Mouse (Mus musculus) lung, postnatal 25 days (tissue): ENCODE measurements around the gene Rab17.

Experiments
- DNase-seq: peaks from one replicate; pipeline ENCODE4 v3.0.0; 2022; ENCODE audit warnings: low spot score

The Rab17 gene

GRCm38 (mm10) chr1:90969347-90969784 lies at the start of gene Rab17:
Gene Rab17, minus strand, starts transcription at chr1:90969661.
- DNase-seq, result peak; percentile 85

DNA sequence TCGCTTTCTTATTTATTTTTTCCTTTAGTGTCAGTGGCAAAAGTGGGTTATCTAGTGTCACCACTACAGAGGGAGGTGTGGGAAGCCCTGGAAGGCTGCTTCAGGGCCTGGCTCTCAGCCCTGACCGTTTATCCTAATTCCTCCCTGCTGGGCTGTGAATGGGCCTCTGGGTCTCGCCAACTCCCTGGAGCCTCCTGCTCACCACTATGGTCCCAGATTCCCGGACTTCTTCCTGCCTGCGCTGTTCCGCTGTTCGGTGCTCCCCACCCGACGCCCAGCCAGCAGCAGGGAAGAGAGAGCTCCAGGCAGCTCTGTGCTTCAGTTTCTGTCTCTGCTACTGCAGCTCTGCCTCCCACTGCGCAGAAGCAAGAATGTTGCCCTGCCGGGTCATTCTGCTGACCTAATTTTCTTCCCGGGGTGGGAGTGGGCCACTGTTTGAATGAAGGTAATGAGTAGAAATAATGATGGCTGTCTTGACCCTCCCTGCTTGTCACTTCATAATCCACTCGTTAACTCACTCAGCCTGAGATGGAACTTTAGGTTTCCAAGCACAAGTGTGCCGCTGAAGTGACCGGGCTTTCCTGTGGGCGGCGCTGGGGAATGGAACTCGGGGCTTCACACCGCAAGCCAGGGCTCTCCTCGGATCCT lies 47.8 kb upstream of the Rab17 start:
- no peak for DNase-seq

- DNase-seq, result no peak
Observed at GRCm38 (mm10) chr1:91015571-91015970, 46.1 kb upstream of the Rab17 start.

DNA sequence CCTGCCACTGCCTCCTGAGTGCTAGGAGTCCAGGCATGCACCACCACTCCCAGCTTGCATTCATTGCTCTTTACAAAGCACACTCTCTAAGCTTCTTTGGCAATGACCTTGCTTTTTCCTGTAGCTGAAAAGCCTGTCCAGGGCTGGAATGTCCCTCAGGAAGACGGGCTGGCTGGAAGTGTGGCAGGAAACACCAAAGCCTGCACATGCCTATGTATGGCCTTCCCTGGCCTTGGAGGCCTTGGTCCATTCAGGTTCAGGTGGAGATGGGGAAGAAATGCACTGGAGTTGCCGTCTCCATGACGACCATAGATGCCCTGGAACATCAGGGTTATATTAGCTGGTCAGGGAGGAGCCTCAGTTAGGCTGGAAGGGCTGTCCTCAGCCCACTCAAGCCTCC lies 44.3 kb upstream of the Rab17 start:
- DNase-seq, result peak; percentile 46

DNA sequence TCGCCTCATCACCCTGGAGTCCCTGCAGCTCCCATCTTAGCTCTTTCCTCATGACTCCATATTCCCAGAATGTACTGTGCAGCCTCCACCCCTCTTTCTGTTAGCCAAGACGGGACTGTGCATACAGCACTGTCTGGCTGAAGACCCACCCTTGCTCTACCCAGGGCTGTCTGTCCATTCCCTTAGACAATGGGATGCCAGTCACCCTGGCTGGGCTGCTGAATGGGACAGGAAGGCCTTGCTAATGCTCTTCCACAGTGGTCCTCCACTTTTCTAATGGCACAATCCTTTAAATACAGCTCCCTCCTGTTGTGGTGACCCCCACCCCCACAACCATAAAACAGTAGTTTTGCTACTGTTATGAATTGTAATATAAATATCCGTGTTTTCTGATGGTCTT lies 41.9 kb upstream of the Rab17 start:
- no peak for DNase-seq

GRCm38 (mm10) chr1:91010716-91011115 lies 41.3 kb upstream of the Rab17 start:
- no peak for DNase-seq

GRCm38 (mm10) chr1:91010216-91010615 lies 40.8 kb upstream of the Rab17 start:
- no peak for DNase-seq

GRCm38 (mm10) chr1:91009266-91009665 lies 39.8 kb upstream of the Rab17 start:
- DNase-seq, result no peak

DNA sequence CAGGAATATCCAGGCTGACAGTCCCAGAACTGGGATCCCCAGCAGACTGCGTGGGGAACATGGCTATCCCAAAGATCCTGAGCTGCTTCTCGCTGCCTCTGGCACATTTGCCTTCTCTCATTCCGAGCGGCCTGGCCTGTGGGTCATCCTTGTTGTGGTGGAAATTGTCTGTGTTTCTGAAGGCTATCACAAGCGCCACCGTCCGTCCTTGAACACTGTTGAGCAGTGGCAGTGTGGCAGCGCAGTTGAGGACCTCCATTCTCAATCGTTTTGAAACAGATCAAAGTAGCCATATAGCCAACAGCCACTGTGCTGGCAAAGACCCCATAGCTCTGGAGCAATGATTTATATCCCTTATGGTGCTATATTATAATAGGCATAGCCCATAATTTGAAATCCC lies 39.3 kb upstream of the Rab17 start:
- no peak for DNase-seq

- DNase-seq, result no peak
Observed at GRCm38 (mm10) chr1:91008147-91008682, 38.8 kb upstream of the Rab17 start.

DNA sequence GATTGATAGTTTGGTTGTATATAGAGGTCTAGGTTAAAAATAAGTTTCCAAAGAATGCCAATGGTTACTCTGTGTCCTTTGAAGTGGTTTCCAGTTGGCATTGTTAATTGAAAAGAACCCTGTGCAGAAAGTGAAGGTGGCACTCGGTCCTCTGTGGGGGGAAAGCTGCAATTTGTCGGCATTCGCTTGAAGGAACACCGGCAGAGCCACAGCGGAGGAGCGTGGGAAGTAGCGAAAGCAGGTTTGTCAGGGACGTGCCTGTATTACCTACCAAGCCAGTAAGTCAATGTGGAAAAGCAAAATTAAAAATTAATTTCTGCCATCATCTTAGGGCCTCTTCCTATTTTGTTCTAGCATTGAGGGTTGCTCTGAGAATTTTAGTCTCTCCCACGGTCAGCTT lies 37.2 kb upstream of the Rab17 start:
- no peak for DNase-seq

GRCm38 (mm10) chr1:91006037-91006436 lies 36.6 kb upstream of the Rab17 start:
- no peak for DNase-seq

DNA sequence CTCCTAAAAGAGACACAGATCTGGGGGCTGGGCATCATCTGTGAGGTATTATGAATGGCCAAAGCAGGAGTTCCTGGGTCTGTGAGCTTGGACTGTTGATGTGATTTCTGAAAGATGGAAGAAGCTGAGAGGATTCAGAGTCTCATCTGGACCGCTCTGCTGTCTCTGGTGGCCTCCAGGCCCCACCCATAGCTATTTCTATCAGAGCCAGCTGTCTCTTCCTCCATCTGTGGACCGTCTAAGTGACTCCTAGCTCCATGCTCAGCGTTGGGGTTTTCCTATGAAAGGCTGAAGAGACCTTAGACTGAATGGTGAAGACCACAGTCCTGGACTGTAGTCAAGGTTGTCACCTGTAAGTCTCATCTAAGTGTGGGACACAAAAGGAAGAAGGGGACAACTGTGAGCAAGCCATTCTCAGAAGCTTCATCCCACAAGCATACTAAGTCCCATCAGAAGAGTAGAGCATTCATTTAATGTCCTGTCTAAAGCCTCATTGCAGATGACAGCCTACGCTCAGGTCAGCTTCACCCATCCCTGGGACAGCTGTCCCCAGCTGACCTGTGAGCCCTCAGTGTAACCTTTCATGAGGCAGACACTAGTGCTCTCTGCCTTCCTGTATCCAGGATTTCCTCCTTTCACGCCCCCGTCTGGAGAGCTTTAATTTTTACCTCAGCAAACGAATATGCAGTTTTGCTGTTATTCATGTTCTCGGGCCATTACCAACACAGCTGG lies 34.2 kb upstream of the Rab17 start:
- no peak for DNase-seq

DNA sequence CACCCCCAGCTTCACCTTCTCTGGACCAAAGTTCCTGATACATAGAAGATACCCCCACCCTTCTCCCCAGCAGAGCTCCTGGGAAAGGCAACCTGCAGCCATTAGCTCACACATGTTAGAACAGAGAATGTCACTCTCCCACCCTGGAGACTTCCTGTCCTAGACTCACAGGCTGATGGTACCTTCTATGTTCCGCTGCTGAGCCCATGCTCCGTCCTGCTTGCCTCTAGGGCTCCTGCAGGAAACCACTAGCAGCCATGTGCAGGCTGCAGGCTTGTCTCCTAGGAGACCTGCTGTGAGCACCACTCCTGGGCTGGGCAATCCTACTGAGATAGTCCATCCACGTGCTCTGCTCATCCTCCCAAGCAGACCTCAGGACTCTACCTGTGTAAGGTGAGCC lies 33.2 kb upstream of the Rab17 start:
- no peak for DNase-seq

DNA sequence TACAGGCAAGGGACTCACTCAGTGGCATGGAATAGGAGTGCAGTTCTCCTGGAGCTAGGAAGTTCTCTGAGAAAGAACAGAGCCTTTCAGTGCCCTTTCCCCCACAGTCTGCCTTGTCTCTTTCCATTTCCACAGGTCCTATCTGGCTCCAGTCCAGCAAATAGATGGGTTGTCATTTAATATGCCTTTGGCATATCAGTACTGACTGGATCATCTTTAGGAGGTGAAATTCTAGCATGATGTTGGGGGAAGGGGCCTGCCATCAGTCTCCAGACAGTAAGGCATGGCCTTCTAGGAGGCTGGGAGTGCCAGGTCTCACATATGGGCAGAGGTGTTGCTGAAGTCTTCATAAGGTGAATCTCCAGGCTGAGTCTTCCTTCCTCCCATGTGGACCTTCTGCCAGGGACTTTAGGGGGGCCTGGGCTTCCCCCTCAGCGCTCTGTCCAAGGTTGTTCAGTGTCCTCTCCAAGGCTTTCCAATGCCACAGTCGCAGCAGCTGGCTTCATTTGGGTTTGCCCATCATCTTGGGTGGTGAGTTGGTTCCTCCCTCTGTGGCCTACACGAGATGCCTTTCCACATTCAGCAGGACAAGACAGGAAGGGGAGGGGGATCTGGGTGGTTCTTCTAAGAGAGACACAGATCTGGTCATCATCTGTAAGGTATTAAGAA lies 32.5 kb upstream of the Rab17 start:
- DNase-seq, result no peak

DNA sequence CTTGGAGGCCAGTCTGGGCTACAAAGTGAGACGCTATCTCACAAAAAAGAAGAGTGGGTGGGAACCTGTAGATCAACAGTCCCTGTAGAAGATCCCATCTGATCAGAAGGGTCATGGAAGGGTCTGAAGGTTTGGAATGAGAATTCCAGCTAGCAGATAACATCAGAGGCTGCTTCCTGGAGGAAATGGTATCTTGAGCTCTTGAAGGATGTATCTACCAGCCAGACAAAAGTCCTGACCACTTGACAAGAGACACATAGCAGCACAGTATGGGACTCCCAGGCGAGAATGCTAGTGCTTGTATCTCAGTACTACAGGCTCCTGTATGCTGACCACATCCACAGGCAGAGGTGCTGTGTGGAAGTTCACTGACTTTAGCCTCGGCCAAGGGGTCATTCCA lies 31.6 kb upstream of the Rab17 start:
- DNase-seq, result no peak

DNA sequence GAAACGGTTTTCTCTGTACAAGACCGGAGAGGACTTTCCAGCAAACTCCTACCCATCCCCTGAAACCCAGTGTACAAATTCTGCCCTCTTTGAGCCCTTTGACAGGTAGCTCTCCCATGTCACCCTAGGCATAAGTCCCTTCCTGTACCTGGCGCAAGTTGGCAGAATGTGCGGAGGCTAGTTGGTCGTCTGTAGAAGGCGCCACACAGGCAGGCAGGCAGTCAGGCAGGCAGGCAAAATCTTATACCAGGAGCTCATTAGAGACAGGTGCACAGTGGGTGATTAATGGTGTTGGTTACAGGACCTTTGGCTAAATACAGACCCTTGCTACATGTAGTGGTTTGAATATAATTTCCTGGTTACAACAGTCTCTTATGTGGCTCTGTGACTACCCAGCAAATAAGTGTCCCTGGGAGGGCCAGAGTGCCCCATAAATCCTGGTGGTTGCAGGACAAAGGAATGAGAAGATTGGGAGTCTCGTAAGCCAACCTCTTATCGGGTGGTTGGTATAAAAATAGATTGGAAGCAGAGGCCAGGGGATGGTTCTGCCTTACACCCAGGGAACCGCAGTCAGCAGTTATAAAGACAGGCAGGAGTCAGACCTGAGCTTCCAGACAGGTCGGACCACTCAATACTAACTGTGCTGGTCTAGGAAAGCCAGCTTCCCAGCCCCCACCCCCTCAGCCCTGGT lies 30.6 kb upstream of the Rab17 start:
- no peak for DNase-seq

DNA sequence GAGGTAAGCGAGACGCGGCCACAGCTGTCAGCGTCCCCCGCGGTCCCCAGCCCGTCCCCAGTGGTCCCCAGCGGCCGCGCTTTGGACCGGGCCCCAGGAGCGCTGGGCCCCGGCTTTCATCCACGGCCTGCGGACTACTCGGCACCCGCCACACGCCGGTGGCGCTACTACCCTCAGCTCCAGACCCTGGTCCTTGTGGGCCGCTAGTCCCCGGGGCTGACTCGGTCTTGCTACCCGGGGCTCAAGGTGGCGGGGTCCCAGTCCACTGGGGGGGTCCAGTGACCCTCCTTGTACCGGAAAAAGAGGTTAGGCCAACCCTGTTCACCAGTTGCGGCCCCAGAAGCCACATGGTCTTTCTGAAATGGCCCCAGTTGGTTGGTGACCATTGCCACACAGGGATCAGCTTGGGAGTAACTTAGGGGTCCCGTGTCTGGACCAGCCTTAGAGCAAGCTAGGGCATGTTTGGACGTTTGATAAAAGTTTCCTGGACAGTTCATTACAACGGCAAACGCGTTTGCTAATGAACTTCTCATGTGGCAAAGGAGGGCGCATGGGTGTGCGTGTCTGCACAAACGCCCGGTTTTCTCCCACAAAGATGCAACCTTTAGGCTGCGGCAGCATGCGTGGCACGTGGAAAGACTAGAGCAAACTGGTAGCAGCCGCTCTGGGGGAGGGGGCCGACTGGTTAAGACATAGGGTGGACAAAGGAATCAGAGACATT lies 29.6 kb upstream of the Rab17 start:
- DNase-seq, result no peak

DNA sequence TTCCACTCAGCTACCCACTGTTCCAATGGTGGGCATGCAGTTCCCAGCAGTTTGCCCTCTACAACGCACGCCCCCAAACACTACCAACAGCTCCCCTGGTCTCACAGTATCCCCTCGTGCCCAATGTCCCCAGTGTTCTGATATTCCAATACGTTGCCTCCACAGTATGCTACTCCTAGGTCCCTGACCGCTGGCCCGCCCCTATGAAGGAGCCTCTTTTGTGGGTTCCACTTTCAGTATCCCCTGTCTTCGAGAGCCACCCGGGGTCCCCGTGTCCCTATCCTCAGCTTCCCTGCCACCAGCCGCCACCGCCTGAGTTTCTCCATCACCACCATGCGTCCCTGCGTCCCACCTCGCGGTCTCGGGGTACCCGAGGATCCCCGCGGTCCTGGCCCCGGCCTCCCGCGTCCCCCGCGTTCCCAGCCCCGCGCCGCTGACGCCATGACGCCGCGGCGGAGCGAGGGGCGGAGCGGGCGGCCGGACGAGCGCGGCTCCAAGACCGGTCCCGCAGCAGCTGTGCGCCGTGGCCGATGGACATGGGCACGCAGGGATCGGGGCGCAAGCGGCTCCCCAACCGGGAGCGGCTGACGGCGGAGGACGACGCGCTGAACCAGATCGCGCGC lies 28.9 kb upstream of the Rab17 start, which contains the start of gene Lrrfip1:
Gene Lrrfip1 (plus strand): TSS at position 470 of the 623 bp plus-strand sequence.
- no peak for DNase-seq

DNA sequence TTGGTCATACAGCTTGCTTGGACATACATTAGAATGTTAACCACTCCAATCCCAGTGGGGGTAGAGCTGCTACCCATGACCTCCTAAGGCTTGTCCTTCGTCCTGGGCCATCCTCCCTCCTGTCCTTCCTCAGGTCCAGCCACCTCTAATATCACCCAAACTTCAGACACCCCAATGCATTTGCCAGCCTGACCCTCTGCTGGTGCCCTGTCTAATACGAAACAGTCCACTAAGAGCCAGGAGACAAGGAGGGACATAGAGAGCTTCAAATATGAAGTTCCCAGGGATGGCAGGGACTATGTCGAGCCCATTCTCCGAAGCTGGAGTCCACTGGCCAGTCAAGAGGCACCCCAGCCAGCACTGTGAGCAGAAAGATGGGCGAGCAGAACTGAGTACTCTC lies 28.2 kb upstream of the Rab17 start:
- no peak for DNase-seq

GRCm38 (mm10) chr1:90997136-90997535 lies 27.7 kb upstream of the Rab17 start:
- no peak for DNase-seq
